Mouse (Mus musculus) kidney, adult 2 months (tissue): Measurements from ENCODE around the gene Gtf2h3. TPM values are rescaled to one million over a fixed set of nuclear protein-coding genes. Genes with fewer than 3 reads are reported as not detected.

Experiments
- DNase-seq: peaks from one replicate; pipeline ENCODE4 v3.0.0; 2021
- H3K27ac ChIP-seq: fragments of 200-500 bp; 2 replicates; pipeline ENCODE4 v1.5.1; 2012; ENCODE audit warnings: low read depth, low read length, control low read depth, inconsistent platforms; ENCODE audit not compliant: insufficient read depth
- H3K27me3 ChIP-seq: fragments of 200-500 bp; replicated peaks from 2 replicates; pipeline ENCODE4 v1.6.1; 2012; ENCODE audit warnings: mild to moderate bottlenecking, moderate library complexity, low read length, inconsistent platforms; ENCODE audit not compliant: control insufficient read depth, insufficient read depth
- H3K36me3 ChIP-seq: fragments of 200-500 bp; 2 replicates; pipeline ENCODE4 v1.6.1; 2012; ENCODE audit warnings: mild to moderate bottlenecking, moderate library complexity, low read length, inconsistent platforms; ENCODE audit not compliant: control insufficient read depth, insufficient read depth
- H3K4me1 ChIP-seq: fragments of 200-500 bp; 2 replicates; pipeline ENCODE4 v1.6.1; 2011; ENCODE audit warnings: low read length; ENCODE audit not compliant: control insufficient read depth, insufficient read depth
- H3K4me3 ChIP-seq: fragments of 200-500 bp; 2 replicates; pipeline ENCODE4 v1.5.1; 2011; ENCODE audit warnings: mild to moderate bottlenecking, low read depth, low read length, control low read depth; ENCODE audit not compliant: insufficient read depth
- CTCF ChIP-seq: fragments of 200-500 bp; conservative IDR thresholded peaks from 2 replicates; pipeline ENCODE4 v1.5.1; 2011; ENCODE audit warnings: low read depth, mild to moderate bottlenecking, control low read depth, low read length, moderate library complexity, mixed read lengths; ENCODE audit not compliant: insufficient read depth, insufficient read length
- POLR2A ChIP-seq: fragments of 200-500 bp; IDR thresholded peaks from one replicate; pipeline ENCODE4 v1.6.1; 2011; ENCODE audit warnings: low read depth, low read length, control low read depth
- WGBS: fragments of 180-500 bp; shearing (Covaris S2); methylation state at CpG from one replicate; pipeline ENCODE4 v1.1.7; 2018; 5-methylcytosine and 5-hydroxymethylcytosine counted together
- polyA plus RNA-seq: library from polyadenylated mRNA; depleted of rRNA; stranded (reverse); fragments of >200 nt; gene quantifications from 2 replicates; pipeline ENCODE4 v1.2.3, GENCODE M21; 2012; rRNA removed

The Gtf2h3 gene
- polyA plus RNA-seq, 1 experiment, result 34.5 TPM

GRCm38 (mm10) chr5:124636139-124636538 is 57.2 kb downstream of the Gtf2h3 start:
- H3K36me3 ChIP-seq, result peaks cover 6% of the 10 kb centered on the region; the same call in 1 of the 2 replicates
- TF ChIP-seq POLR2A (no peak), CTCF (no peak)
- no peak overlapping the region for H3K27ac ChIP-seq
- no peak for DNase-seq
- H3K27me3 ChIP-seq, result no peaks in the 10 kb centered on the region
- H3K4me1 ChIP-seq, result no peaks in the 10 kb centered on the region
- 97% methylated on average over 3 of the region's 3 CpGs for WGBS
- H3K4me3 ChIP-seq, result no peak overlapping the region

- 93% methylated on average over 4 of the region's 4 CpGs for WGBS
- H3K27me3 ChIP-seq, result no peaks in the 10 kb centered on the region
- DNase-seq, result no peak
- H3K4me3 ChIP-seq, result no peak overlapping the region
- H3K36me3 ChIP-seq, result peaks cover 6% of the 10 kb centered on the region; the same call in 1 of the 2 replicates
- no peak for TF ChIP-seq CTCF
- no peak for TF ChIP-seq POLR2A
- H3K4me1 ChIP-seq, result no peaks in the 10 kb centered on the region
- no peak overlapping the region for H3K27ac ChIP-seq
Measured at GRCm38 (mm10) chr5:124636694-124637093, 57.8 kb downstream of the Gtf2h3 start.

DNA sequence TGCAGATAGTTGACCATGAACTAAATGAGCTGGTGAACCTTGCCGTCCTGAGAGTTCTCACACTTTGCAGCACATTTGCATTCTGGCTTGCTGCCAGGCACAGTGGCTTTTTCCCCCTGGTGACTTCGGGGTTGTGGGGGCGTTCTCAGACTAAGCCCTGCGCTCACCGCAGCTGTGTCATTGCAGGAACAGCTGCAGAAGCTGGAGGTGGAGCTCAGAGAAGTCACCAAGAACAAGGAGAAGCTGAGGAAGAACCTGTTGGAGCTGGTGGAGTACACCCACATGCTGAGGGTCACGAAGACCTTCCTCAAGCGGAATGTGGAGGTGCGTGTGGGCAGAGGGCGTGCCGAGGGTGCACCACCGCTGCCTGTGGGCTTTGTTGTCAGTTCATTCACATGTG is 58.4 kb downstream of the Gtf2h3 start:
- DNase-seq, result no peak
- H3K4me1 ChIP-seq, result no peaks in the 10 kb centered on the region
- 78% methylated on average over 11 of the region's 11 CpGs for WGBS
- no peaks in the 10 kb centered on the region for H3K27me3 ChIP-seq
- peaks cover 6% of the 10 kb centered on the region; the same call in 1 of the 2 replicates for H3K36me3 ChIP-seq
- H3K27ac ChIP-seq, result no peak overlapping the region
- no peak for TF ChIP-seq CTCF
- TF ChIP-seq POLR2A, result no peak
- no peak overlapping the region for H3K4me3 ChIP-seq

DNA sequence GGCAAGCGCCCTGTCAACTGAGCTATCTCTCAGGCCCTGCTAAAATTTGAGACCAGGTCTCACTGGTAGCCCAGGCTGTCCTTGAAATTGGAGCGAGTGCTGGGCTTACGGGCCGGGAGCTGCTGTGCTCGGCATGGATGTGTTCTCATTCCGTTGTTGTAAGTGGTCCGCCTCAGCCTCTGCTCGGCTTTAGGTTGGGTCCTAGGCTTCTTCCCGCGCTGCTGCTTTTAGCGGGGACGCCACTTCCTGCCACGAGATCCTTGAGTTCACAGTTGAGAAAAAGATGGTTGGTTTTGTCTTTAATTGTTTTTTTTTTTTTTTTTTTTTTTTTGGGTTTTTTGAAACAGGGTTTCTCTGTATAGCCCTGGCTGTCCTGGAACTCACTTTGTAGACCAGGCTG is 58.9 kb downstream of the Gtf2h3 start:
- Histone ChIP-seq H3K4me3 (no peak overlapping the region), H3K4me1 (no peaks in the 10 kb centered on the region), H3K27ac (no peak overlapping the region)

More for the DNA sequence above, 58.9 kb downstream of the Gtf2h3 start:
- no peaks in the 10 kb centered on the region for H3K27me3 ChIP-seq
- DNase-seq, result no peak
- TF ChIP-seq POLR2A, result no peak
- no peak for TF ChIP-seq CTCF
- peaks cover 8% of the 10 kb centered on the region for H3K36me3 ChIP-seq
- 95% methylated on average over 13 of the region's 13 CpGs for WGBS

Other genes starting within 250 kb of the Gtf2h3 start
- gene Cdk2ap1, start 216.1 kb upstream of the Gtf2h3 start, polyA plus RNA-seq, result 76.6 and 79.8 TPM in 2 replicates
- 16.7 and 20.8 TPM in 2 replicates for gene Sbno1, start 153.1 kb upstream of the Gtf2h3 start, polyA plus RNA-seq
- gene Kmt5a, start 139.2 kb upstream of the Gtf2h3 start, polyA plus RNA-seq, result 75.9 and 81.1 TPM in 2 replicates
- gene Rilpl2, start 100.8 kb upstream of the Gtf2h3 start, polyA plus RNA-seq, result 44.3 and 46.3 TPM in 2 replicates
- gene Snrnp35, start 96.0 kb upstream of the Gtf2h3 start, polyA plus RNA-seq, result 4.3 and 5.9 TPM in 2 replicates
- gene Rilpl1, start 47.7 kb upstream of the Gtf2h3 start, polyA plus RNA-seq, result 10.4 and 12.5 TPM in 2 replicates
- 97.9 and 128 TPM in 2 replicates for gene Tmed2, start 38.4 kb upstream of the Gtf2h3 start, polyA plus RNA-seq
- gene Ddx55, start 26.3 kb upstream of the Gtf2h3 start, polyA plus RNA-seq, result 7.4 and 8.9 TPM in 2 replicates
- 20.5 and 23.6 TPM in 2 replicates for gene Eif2b1, start within 50 bp of the Gtf2h3 start, polyA plus RNA-seq
- gene Atp6v0a2, start 49.4 kb downstream of the Gtf2h3 start, polyA plus RNA-seq, result 37.1 and 47.2 TPM in 2 replicates
- gene Dnah10, start 145.9 kb downstream of the Gtf2h3 start, polyA plus RNA-seq, result 0.15 and 0.25 TPM in 2 replicates